Mouse (Mus musculus) forebrain, embryonic 14.5 days (tissue): ENCODE data around the gene Hapln2. TPM values are rescaled to one million over a fixed set of nuclear protein-coding genes. Genes with fewer than 3 reads are reported as not detected.

Experiments used
- ATAC-seq: fragments of 200-750 bp; cut with Nextera tagmentation; 2 replicates; pipeline ENCODE4 v1.8.0; 2017; ENCODE audit warnings: mild to moderate bottlenecking, moderate library complexity
- DNase-seq: peaks from one replicate; pipeline ENCODE4 v3.0.0-alpha.2; 2015; ENCODE audit warnings: low spot score
- H3K27ac ChIP-seq: fragments of 300-500 bp; sonication (generic); 2 replicates; pipeline ENCODE4 v1.5.1; 2014; ENCODE audit warnings: low read depth, mild to moderate bottlenecking, control low read depth, low read length, moderate library complexity
- H3K27me3 ChIP-seq: fragments of 300-500 bp; sonication (generic); replicated peaks from 2 replicates; pipeline ENCODE4 v1.6.1; 2014; ENCODE audit warnings: low read length, control low read depth, mixed read lengths; ENCODE audit not compliant: control insufficient read depth, insufficient read depth
- H3K36me3 ChIP-seq: fragments of 300-500 bp; sonication (generic); 2 replicates; pipeline ENCODE4 v1.6.1; 2014; ENCODE audit warnings: low read length, control low read depth; ENCODE audit not compliant: control insufficient read depth, insufficient read depth
- H3K4me1 ChIP-seq: fragments of 300-500 bp; sonication (generic); 2 replicates; pipeline ENCODE4 v1.6.1; 2014; ENCODE audit warnings: antibody characterized with exemption, low read length, control low read depth; ENCODE audit not compliant: control insufficient read depth, insufficient read depth
- H3K4me2 ChIP-seq: fragments of 300-500 bp; sonication (generic); 2 replicates; pipeline ENCODE4 v1.6.1; 2014; ENCODE audit warnings: mild to moderate bottlenecking, control low read depth, low read length
- H3K4me3 ChIP-seq: fragments of 300-500 bp; sonication (generic); 2 replicates; pipeline ENCODE4 v1.5.1; 2014; ENCODE audit warnings: low read depth, low read length, control low read depth
- H3K9ac ChIP-seq: fragments of 300-500 bp; sonication (generic); 2 replicates; pipeline ENCODE4 v1.6.1; 2014; ENCODE audit warnings: mild to moderate bottlenecking, low read length, control low read depth, moderate library complexity
- H3K9me3 ChIP-seq: fragments of 300-500 bp; sonication (generic); replicated peaks from 2 replicates; pipeline ENCODE4 v1.6.1; 2016; ENCODE audit warnings: low read length, control low read depth, mixed read lengths; ENCODE audit not compliant: control insufficient read depth
- WGBS: fragments of 180-500 bp; shearing (Covaris S2); extraction: QIAGEN DNeasy Blood & Tissue Kit; methylation state at CpG from one replicate; pipeline ENCODE4 v1.1.7; 2014; 5-methylcytosine and 5-hydroxymethylcytosine counted together
- polyA plus RNA-seq: library from polyadenylated mRNA; unstranded; fragments of >200 nt; fragmentation: Nextera tagmentation; extraction: Ambion mirVana; gene quantifications from 2 replicates; pipeline ENCODE4 v1.2.1, GENCODE M21; 2014

Gene Hapln2
- polyA plus RNA-seq, 1 experiment from 2014 or later: not detected

- Histone ChIP-seq H3K4me2 (peak overlapping the region; percentile 59), H3K27me3 (peaks cover 83% of the 10 kb centered on the region), H3K9ac (peak overlapping the region; percentile 46), H3K9me3 (no peaks in the 10 kb centered on the region), H3K4me3 (peak overlapping the region; percentile 30), H3K36me3 (no peaks in the 10 kb centered on the region), H3K4me1 (peaks cover 21% of the 10 kb centered on the region), H3K27ac (no peak overlapping the region)
- DNase-seq (no peak), ATAC-seq (no peak)
- under 1% methylated on average over 48 of the region's 49 CpGs for WGBS
Measured at GRCm38 (mm10) chr3:87996971-87997614, 30.3 kb downstream of the Hapln2 start.

DNA sequence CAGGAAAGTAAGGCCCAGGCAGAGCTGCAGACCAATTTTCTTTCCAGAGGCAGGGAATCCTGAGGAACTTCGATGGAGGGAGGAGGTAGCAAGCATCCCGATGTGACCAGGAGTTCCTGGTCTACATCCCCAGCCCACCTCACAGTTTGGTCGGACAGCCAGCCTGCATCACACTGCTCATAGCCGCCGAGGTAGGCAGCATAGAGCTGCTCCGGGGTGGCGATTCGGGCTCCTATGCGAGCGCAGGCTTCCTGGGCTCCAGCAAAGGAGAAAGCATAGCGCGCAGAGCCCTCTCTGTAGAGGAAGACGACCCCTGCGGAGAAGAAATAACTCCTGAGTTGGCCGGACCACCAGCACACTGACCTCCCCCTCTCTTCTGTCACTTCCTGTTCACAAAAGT, 31.0 kb downstream of the Hapln2 start:
- no peak for ATAC-seq
- Histone ChIP-seq H3K4me3 (no peak overlapping the region), H3K36me3 (no peaks in the 10 kb centered on the region), H3K4me1 (peaks cover 21% of the 10 kb centered on the region), H3K9me3 (no peaks in the 10 kb centered on the region), H3K9ac (no peak overlapping the region), H3K27ac (no peak overlapping the region), H3K4me2 (peak overlapping the region; percentile 59), H3K27me3 (peaks cover 76% of the 10 kb centered on the region)
- DNase-seq: no peak
- 2% methylated on average over 15 of the region's 15 CpGs for WGBS

- Histone ChIP-seq H3K4me3 (no peak overlapping the region), H3K9ac (no peak overlapping the region), H3K36me3 (no peaks in the 10 kb centered on the region), H3K4me2 (no peak overlapping the region), H3K27me3 (peaks cover 66% of the 10 kb centered on the region), H3K4me1 (peaks cover 18% of the 10 kb centered on the region), H3K27ac (no peak overlapping the region), H3K9me3 (no peaks in the 10 kb centered on the region)
- 27% methylated on average over 11 of the region's 11 CpGs for WGBS
- ATAC-seq: no peak
- DNase-seq: no peak
Measured at GRCm38 (mm10) chr3:87995331-87995730, 32.1 kb downstream of the Hapln2 start.

- H3K27ac ChIP-seq: no peak overlapping the region
- no peaks in the 10 kb centered on the region for H3K36me3 ChIP-seq
- no peak overlapping the region for H3K4me2 ChIP-seq
- H3K9ac ChIP-seq: no peak overlapping the region
- no peaks in the 10 kb centered on the region for H3K9me3 ChIP-seq
- 5% methylated on average over 5 of the region's 6 CpGs for WGBS
- peaks cover 47% of the 10 kb centered on the region for H3K27me3 ChIP-seq
- no peak for DNase-seq
- no peak for ATAC-seq
- peaks cover 8% of the 10 kb centered on the region for H3K4me1 ChIP-seq
- H3K4me3 ChIP-seq: no peak overlapping the region
Measured at GRCm38 (mm10) chr3:87993436-87993835, 33.9 kb downstream of the Hapln2 start.

GRCm38 (mm10) chr3:87989935-87990334, 37.4 kb downstream of the Hapln2 start:
- WGBS: 38% methylated on average over 10 of the region's 10 CpGs
- Histone ChIP-seq H3K4me2 (no peak overlapping the region), H3K9me3 (no peaks in the 10 kb centered on the region), H3K4me1 (peaks cover 24% of the 10 kb centered on the region), H3K4me3 (no peak overlapping the region), H3K36me3 (no peaks in the 10 kb centered on the region), H3K27ac (no peak overlapping the region), H3K9ac (no peak overlapping the region), H3K27me3 (peaks cover 12% of the 10 kb centered on the region)
- DNase-seq (no peak), ATAC-seq (no peak)

DNA sequence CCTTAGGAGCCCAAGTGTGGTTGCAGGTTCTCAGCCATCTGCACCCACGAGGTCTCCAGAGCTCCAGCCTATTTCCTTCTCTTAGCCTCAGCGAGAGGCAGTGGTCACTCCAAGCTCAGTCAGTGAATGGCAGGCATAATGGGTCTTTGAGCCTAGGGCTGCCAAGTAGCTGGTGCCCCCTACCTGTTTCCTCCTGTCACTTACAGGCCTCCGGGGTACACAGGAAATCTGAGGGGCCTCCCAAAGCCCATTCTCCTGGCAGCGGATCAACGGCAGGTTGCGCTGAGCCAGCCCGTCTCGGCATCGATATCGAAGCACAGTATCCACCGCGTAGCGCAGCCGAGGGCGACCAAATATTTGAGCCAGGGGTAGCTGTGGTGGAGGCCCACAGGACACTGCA, 39.3 kb downstream of the Hapln2 start:
- Histone ChIP-seq H3K4me1 (peaks cover 37% of the 10 kb centered on the region), H3K27me3 (no peaks in the 10 kb centered on the region), H3K27ac (peak overlapping the region; percentile 40), H3K9me3 (no peaks in the 10 kb centered on the region), H3K9ac (peak overlapping the region; percentile 62), H3K36me3 (no peaks in the 10 kb centered on the region), H3K4me2 (peak overlapping the region; percentile 73), H3K4me3 (peak overlapping the region; percentile 37)
- peak; percentile 55 for DNase-seq
- 4% methylated on average over 15 of the region's 15 CpGs for WGBS
- ATAC-seq: no peak; the same call in 1 of the 2 replicates

DNA sequence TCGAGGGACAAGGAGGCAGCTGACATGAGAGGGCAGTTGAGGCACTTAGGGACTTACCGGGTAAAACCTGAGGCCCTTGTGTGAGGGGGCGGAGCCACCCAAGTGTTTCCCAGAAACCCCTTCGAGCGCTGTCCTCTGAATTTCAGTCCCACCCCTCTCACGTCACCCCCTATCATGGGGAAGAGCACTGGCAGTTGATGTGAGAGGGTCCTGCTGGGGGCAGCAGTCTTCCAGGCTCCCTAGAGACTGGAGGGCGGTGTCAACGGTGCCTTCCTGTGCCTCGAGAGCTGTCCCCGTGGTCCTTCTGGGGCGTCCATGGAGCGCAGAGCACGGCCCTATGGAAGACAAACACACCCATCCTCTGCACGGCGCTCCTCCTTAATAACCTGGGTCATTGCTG, 39.8 kb downstream of the Hapln2 start:
- H3K27ac ChIP-seq: peak overlapping the region; percentile 40
- ATAC-seq (peak; percentile 81), DNase-seq (peak; percentile 95)
- no peaks in the 10 kb centered on the region for H3K9me3 ChIP-seq
- H3K9ac ChIP-seq: peak overlapping the region; percentile 62
- peak overlapping the region; percentile 73 for H3K4me2 ChIP-seq
- peak overlapping the region; percentile 37 for H3K4me3 ChIP-seq
- under 1% methylated on average over 15 of the region's 15 CpGs for WGBS
- peaks cover 41% of the 10 kb centered on the region for H3K4me1 ChIP-seq
- no peaks in the 10 kb centered on the region for H3K27me3 ChIP-seq
- H3K36me3 ChIP-seq: no peaks in the 10 kb centered on the region

DNA sequence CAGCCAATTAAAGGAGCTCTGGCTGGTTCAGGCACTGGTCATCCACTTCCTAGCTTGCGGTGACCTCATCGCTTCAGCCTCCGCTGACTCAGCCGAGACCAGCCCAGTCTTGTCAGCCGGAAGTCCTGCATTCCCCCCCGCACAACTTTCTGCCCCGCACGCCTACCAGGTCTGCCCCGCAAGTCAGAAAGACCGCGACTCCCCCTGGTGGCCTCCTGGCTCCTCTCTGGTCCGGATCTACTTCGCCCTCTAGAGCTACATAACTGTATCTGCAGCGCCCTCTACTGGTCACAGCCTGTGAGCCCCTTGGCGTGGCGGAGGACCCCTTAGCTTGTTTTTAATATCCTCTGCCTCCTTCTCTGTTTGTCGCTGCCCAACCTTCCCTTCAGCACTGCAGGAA, 40.5 kb downstream of the Hapln2 start:
- DNase-seq (peak; percentile 98), ATAC-seq (peak; percentile 82)
- Histone ChIP-seq H3K36me3 (no peaks in the 10 kb centered on the region), H3K27me3 (no peaks in the 10 kb centered on the region), H3K9ac (peak overlapping the region; percentile 62; the same call in 1 of the 2 replicates), H3K4me3 (peak overlapping the region; percentile 37), H3K9me3 (no peaks in the 10 kb centered on the region), H3K4me2 (peak overlapping the region; percentile 73), H3K27ac (peak overlapping the region; percentile 5; the same call in 1 of the 2 replicates), H3K4me1 (peaks cover 49% of the 10 kb centered on the region)
- WGBS: under 1% methylated on average over 17 of the region's 17 CpGs

- Histone ChIP-seq H3K4me3 (no peak overlapping the region), H3K9me3 (no peaks in the 10 kb centered on the region), H3K27ac (peak overlapping the region; percentile 15; the same call in 1 of the 2 replicates), H3K9ac (peak overlapping the region; percentile 21; the same call in 1 of the 2 replicates), H3K36me3 (no peaks in the 10 kb centered on the region), H3K4me1 (peaks cover 49% of the 10 kb centered on the region), H3K4me2 (0 out of 2 replicates have a peak overlapping the region, but pooled peaks have one; percentile 73), H3K27me3 (no peaks in the 10 kb centered on the region)
- DNase-seq (peak; percentile 58), ATAC-seq (no peak)
- WGBS: 21% methylated on average over 12 of the region's 12 CpGs
Measured at GRCm38 (mm10) chr3:87985505-87986320, 41.7 kb downstream of the Hapln2 start.
